Mouse (Mus musculus) embryonic facial prominence, embryonic 10.5 days (tissue): Measurements from ENCODE around the gene Suds3. TPM values are rescaled to one million over a fixed set of nuclear protein-coding genes. Genes with fewer than 3 reads are reported as not detected.

Experiments
- DNase-seq: peaks from one replicate; pipeline ENCODE4 v3.0.0-alpha.2; 2017; ENCODE audit warnings: low spot score
- H3K27ac ChIP-seq: fragments of 300-500 bp; sonication (generic); replicated peaks from 2 replicates; pipeline ENCODE4 v1.5.1; 2016; ENCODE audit warnings: mild to moderate bottlenecking
- H3K27me3 ChIP-seq: fragments of 300-500 bp; sonication (generic); replicated peaks from 2 replicates; pipeline ENCODE4 v1.6.1; 2016; ENCODE audit warnings: low read depth, mild to moderate bottlenecking; ENCODE audit not compliant: poor library complexity, severe bottlenecking
- H3K36me3 ChIP-seq: fragments of 300-500 bp; sonication (generic); replicated peaks from 2 replicates; pipeline ENCODE4 v1.6.1; 2016; ENCODE audit warnings: mild to moderate bottlenecking, moderate library complexity
- H3K4me1 ChIP-seq: fragments of 300-500 bp; sonication (generic); 2 replicates; pipeline ENCODE4 v1.6.1; 2016
- H3K4me3 ChIP-seq: fragments of 300-500 bp; sonication (generic); 2 replicates; pipeline ENCODE4 v1.5.1; 2016; ENCODE audit warnings: mild to moderate bottlenecking, moderate library complexity
- H3K9me3 ChIP-seq: fragments of 300-500 bp; sonication (generic); 2 replicates; pipeline ENCODE4 v1.6.1; 2016; ENCODE audit warnings: mild to moderate bottlenecking
- WGBS: fragments of 180-500 bp; shearing (Covaris S2); methylation state at CpG from one replicate; pipeline ENCODE4 v1.1.7; 2016; 5-methylcytosine and 5-hydroxymethylcytosine counted together
- polyA plus RNA-seq: library from polyadenylated mRNA; unstranded; fragments of >200 nt; fragmentation: Nextera tagmentation; extraction: Ambion mirVana; gene quantifications from 2 replicates; pipeline ENCODE4 v1.2.1, GENCODE M21; 2016

Gene Suds3
- polyA plus RNA-seq, 1 experiment from 2014 or later = 76.4 TPM

GRCm38 (mm10) chr5:117133446-117134065, 17.6 kb upstream of the Suds3 start:
- Histone ChIP-seq H3K9me3 (no peaks in the 10 kb centered on the region), H3K27ac (peak overlapping the region; percentile 51; the same call in 1 of the 2 replicates), H3K4me3 (no peak overlapping the region), H3K36me3 (no peaks in the 10 kb centered on the region), H3K4me1 (peaks cover 23% of the 10 kb centered on the region), H3K27me3 (no peaks in the 10 kb centered on the region)
- DNase-seq = no peak
- WGBS = 85% methylated on average over 17 of the region's 17 CpGs

GRCm38 (mm10) chr5:117130726-117131125, 14.8 kb upstream of the Suds3 start:
- DNase-seq = no peak
- WGBS = 94% methylated on average over 15 of the region's 15 CpGs
- Histone ChIP-seq H3K27me3 (no peaks in the 10 kb centered on the region), H3K36me3 (no peaks in the 10 kb centered on the region), H3K4me3 (no peak overlapping the region), H3K9me3 (no peaks in the 10 kb centered on the region), H3K4me1 (peaks cover 9% of the 10 kb centered on the region), H3K27ac (no peak overlapping the region)

DNA sequence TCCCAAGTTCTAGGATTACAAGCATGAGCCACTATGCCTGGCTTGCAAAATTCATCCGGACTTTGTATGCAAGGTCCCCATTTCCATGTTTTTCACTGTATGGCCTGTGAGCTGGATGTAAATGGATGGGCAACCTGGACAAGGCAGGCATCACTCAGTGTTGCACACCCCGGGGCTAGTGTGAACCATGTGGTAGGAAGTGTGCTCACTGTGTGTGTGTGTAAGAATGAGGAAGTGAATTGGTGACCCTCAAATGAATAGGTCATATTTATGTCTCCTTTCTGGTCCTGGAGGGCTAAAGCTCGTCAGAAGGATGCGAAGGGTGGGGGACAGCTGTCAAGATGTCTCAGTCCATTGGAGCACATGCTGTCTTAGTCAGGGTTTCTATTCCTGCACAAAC, 11.1 kb upstream of the Suds3 start:
- Histone ChIP-seq H3K9me3 (no peaks in the 10 kb centered on the region), H3K27ac (no peak overlapping the region), H3K4me3 (no peak overlapping the region), H3K27me3 (peaks cover 9% of the 10 kb centered on the region), H3K36me3 (no peaks in the 10 kb centered on the region), H3K4me1 (no peaks in the 10 kb centered on the region)
- WGBS = 82% methylated on average over 4 of the region's 4 CpGs
- no peak for DNase-seq

DNA sequence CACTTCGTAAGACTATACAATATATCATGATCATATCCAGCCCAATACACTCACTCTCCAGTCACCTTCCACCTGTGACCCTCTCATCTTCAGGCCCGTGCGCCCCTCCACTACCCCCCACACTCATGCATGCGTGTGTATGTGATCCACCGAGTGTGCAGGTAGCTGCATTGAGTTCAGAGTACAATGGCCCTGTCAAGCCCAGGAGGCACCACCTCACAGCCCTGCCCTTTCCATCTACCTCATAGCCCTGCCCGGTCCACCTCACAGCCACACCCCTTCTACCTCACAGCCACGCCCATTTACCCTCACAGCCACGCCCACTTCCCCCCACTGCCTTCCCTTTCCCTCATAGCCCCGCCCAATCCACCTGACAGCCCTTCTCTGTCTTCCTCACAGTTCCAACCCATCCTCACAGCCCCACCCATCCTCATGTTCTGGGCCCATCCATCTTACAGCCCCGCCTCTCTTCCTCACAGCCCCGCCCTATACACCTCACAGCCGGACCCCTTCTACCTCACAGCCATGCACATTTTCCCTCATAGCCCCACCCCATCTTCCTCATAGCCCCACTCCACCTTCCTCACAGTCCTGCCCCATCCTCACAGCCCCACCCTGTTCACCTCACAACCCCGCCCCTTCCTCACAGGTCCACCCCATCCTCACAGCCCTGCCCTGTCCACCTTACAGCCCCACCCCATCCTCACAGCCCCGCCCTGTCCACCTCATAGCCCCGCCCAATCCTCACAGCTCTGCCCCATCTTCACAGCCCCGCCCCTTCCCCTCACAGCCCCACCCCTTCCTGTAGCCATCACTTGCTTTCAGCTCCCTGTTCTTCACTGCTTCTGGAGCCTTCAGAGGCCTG, 9.8 kb upstream of the Suds3 start:
- Histone ChIP-seq H3K36me3 (no peaks in the 10 kb centered on the region), H3K27me3 (peaks cover 23% of the 10 kb centered on the region), H3K9me3 (no peaks in the 10 kb centered on the region), H3K4me3 (no peak overlapping the region), H3K4me1 (peaks cover 11% of the 10 kb centered on the region), H3K27ac (no peak overlapping the region)
- no peak for DNase-seq
- WGBS = 81% methylated on average over 16 of the region's 16 CpGs

DNA sequence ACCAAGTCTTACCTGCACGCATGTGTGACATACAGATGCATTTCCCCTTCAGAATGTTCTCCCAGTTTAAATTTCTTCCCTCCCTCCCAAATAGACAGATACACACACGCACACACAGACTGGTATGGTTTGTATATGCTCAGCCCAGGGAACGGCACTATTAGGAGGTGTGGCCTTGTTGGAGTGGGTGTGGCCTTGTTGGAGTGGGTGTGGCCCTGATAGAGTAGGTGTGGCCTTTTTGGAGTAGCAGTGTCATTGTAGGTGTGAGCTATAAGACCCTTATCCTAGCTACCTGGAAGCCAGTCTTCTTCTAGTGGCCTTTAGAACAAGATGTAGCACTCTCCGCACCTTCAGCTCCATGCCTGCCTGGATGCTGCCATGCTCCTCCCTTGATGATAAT, 7.9 kb upstream of the Suds3 start:
- no peak for DNase-seq
- WGBS = 88% methylated on average over 4 of the region's 4 CpGs
- H3K4me1 ChIP-seq = peaks cover 24% of the 10 kb centered on the region
- no peak overlapping the region for H3K27ac ChIP-seq
- H3K9me3 ChIP-seq = no peaks in the 10 kb centered on the region
- no peak overlapping the region for H3K4me3 ChIP-seq
- H3K36me3 ChIP-seq = no peaks in the 10 kb centered on the region
- peaks cover 27% of the 10 kb centered on the region for H3K27me3 ChIP-seq

DNA sequence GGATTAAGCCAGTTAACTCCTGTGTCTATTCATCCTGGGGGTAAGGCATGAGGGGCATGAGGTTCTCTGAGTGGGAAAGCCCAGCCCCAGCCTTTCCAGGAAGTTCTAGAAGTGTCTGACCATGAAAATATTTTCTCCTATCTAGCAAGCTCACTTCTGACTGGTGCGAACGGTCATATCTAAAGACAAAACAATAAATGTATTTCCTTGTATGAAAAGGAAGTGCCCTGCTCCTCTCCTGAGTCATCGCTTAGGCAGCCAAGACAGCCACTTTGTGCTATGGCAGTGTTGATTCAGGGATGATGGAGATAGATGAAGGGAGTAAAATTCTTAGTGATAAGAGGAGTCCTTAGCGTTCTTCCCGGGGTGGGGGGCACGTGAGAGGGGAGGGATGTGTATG, 7.2 kb upstream of the Suds3 start:
- no peak for DNase-seq
- Histone ChIP-seq H3K4me3 (no peak overlapping the region), H3K4me1 (peaks cover 26% of the 10 kb centered on the region), H3K36me3 (no peaks in the 10 kb centered on the region), H3K9me3 (no peaks in the 10 kb centered on the region), H3K27me3 (peaks cover 27% of the 10 kb centered on the region), H3K27ac (no peak overlapping the region)
- WGBS = 92% methylated on average over 6 of the region's 6 CpGs

GRCm38 (mm10) chr5:117121657-117122056, 5.7 kb upstream of the Suds3 start:
- 10% methylated on average over 2 of the region's 2 CpGs for whole genome bisulfite sequencing
- H3K27ac ChIP-seq = no peak overlapping the region
- peaks cover 26% of the 10 kb centered on the region for H3K4me1 ChIP-seq
- no peak for DNase-seq
- no peaks in the 10 kb centered on the region for H3K36me3 ChIP-seq
- no peaks in the 10 kb centered on the region for H3K9me3 ChIP-seq
- peaks cover 27% of the 10 kb centered on the region for H3K27me3 ChIP-seq
- peak overlapping the region; percentile 88; the same call in 1 of the 2 replicates for H3K4me3 ChIP-seq

DNA sequence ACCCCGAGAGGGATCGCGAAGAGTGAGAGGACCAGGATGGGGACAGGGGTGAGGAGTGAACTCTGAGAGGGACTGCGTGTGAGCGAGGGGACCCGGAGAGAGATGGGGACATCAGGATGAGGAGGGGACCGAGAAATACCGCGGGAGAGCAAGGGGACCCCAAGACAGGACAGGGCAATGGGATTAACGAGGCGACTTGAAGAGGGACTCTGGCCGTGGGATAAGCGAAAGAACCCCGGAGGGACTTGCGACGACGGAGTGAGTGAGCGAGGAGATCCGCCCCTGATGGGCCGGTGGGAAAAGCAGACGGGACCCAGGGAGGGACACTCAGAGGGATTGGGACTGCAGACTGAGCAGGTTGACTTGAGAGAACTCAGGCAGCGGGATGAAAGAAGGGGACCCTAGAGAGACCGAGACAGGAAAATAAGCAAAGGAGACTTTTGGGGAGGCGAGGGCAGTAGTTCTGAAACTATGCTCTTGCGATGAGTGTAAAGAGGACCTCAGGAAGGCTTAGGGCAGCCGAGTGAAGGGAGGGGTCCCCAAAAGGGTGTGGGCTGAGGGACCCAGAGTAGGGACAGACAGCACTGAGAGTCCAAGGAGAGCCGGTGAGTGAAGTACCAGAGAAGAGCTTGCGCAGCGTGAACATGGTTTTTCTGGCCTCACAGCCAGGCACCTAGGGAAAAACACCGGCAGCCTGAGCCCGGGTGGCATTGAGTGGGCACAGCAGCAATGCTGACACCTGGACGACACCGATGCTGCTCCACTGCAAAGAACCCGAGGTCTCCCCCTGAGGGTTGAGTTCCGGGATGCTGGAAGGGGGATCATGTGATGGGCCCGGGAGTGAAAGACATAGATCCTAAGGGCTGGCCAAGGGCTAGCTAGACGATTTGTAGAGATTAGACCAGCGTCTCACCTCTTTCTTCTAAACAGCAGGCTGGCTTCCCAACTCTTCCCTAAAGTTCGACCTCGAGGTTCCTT, 4.9 kb upstream of the Suds3 start:
- 1% methylated on average over 40 of the region's 40 CpGs for WGBS
- no peaks in the 10 kb centered on the region for H3K9me3 ChIP-seq
- H3K4me3 ChIP-seq = peak overlapping the region; percentile 88
- peaks cover 27% of the 10 kb centered on the region for H3K27me3 ChIP-seq
- H3K4me1 ChIP-seq = peaks cover 31% of the 10 kb centered on the region
- peak overlapping the region; percentile 54; the same call in 1 of the 2 replicates for H3K27ac ChIP-seq
- H3K36me3 ChIP-seq = no peaks in the 10 kb centered on the region
- DNase-seq = peak; percentile 23

DNA sequence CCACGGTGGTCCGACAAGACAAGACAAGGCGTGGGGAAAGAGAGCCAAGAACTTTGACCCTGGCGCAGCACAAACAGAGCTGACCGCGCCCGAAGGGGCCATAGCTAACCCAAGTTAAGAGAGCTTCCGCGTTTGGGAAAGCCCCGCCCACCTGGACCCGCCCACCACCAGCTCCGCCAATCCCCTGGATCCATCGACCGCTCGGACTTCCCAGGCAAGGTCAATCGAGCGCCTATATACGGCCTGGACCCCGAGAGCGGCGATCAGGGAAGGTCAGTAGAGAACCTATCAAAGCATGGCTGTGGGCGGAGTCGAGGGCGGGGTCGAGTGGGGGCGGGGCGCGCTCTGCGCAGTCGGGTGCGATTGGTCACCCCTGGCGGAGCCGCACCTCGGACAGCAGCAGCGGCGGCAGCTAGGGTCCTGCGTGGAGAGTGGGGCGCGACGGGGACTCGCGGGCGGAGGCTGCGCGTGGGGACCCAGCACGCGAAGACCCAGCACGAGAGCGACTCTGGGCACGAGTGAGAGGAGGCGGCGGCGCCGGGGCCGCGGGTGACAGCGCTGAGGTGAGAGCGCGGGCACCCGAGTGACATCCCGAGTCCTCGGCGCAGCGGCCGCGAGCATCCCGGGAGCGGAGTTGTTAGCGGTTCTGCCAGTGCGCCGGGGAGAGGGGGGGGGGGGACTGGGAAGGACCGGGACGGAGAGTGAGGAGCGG, 4.0 kb upstream of the Suds3 start, which contains the start of gene Taok3:
Gene Taok3 (plus strand): TSS at position 353 of the 712 bp plus-strand sequence.
- H3K4me3 ChIP-seq = peak within 1 kb of the TSS; percentile 88
- H3K4me1 ChIP-seq = peaks cover 32% of the 10 kb centered on the region
- H3K9me3 ChIP-seq = no peaks in the 10 kb centered on the region
- peaks cover 27% of the 10 kb centered on the region for H3K27me3 ChIP-seq
- no peaks in the 10 kb centered on the region for H3K36me3 ChIP-seq
- peak; percentile 100 for DNase-seq
- H3K27ac ChIP-seq = peak within 1 kb of the TSS; percentile 67
- WGBS = under 1% methylated on average over 74 of the region's 74 CpGs

- peaks cover 41% of the 10 kb centered on the region for H3K4me1 ChIP-seq
- peaks cover under 1% of the 10 kb centered on the region for H3K36me3 ChIP-seq
- no peak overlapping the region for H3K27ac ChIP-seq
- WGBS = 63% methylated on average over 8 of the region's 8 CpGs
- H3K27me3 ChIP-seq = peaks cover 27% of the 10 kb centered on the region
- H3K4me3 ChIP-seq = peak overlapping the region; percentile 88
- no peaks in the 10 kb centered on the region for H3K9me3 ChIP-seq
- DNase-seq = no peak
These were observed 2.9 kb upstream of the Suds3 start for GRCm38 (mm10) chr5:117118850-117119249.

DNA sequence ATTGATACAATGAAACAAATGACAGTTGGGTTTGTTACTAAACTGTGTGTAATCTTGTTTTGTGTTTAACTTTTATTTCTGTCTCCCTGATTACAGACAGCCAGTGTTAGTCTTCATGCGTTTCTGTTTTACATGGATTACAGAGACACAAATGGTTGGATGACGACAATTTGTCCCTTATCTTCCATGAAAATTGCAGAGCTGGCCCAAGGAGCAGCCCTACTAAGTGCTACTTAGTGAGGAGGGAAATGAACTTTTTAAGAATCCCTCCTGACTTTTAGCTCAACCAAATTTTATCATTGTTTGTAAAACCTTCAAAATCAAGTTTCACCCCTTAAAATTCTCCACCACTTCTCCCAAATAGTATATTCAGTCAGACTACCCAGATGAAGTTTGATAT, 2.3 kb upstream of the Suds3 start:
- DNase-seq = no peak
- Histone ChIP-seq H3K27me3 (peaks cover 27% of the 10 kb centered on the region), H3K9me3 (no peaks in the 10 kb centered on the region), H3K36me3 (peaks cover 7% of the 10 kb centered on the region), H3K4me1 (peaks cover 41% of the 10 kb centered on the region), H3K27ac (no peak overlapping the region), H3K4me3 (no peak overlapping the region)
- WGBS = 83% methylated on average over 2 of the region's 2 CpGs
